Mouse (Mus musculus) natural killer cell, adult 2 months (primary cell): ENCODE data around the gene Gm21860.
"Not testable (repeated sequence)": the region's sequence is repeated elsewhere in the genome, so short reads cannot be mapped to it uniquely, and the experiment has no call there.

Source experiments
- DNase-seq, 2 experiments: peaks; one replicate each; pipeline ENCODE4 v3.0.0; 2022; ENCODE audit warnings: low spot score in 2 of 2

The Gm21860 gene

GRCm38 (mm10) chrY:90732101-90732542, 22.5 kb downstream of the Gm21860 start:
- DNase-seq = peak in 1 of 2 experiments; percentile 34

GRCm38 (mm10) chrY:90731593-90731955, 23.0 kb downstream of the Gm21860 start:
- not testable (repeated sequence) for DNase-seq

GRCm38 (mm10) chrY:90730908-90731592, 23.6 kb downstream of the Gm21860 start:
- DNase-seq = peak in 1 of 2 experiments; percentile 46

- peak in 1 of 2 experiments; percentile 42 for DNase-seq
These were observed 24.8 kb downstream of the Gm21860 start for GRCm38 (mm10) chrY:90729816-90730303.

GRCm38 (mm10) chrY:90728905-90729256, 25.7 kb downstream of the Gm21860 start:
- not testable (repeated sequence) for DNase-seq

- not testable (repeated sequence) for DNase-seq
These were observed 26.2 kb downstream of the Gm21860 start for GRCm38 (mm10) chrY:90728251-90728904.

- not testable (repeated sequence) for DNase-seq
These were observed 27.3 kb downstream of the Gm21860 start for GRCm38 (mm10) chrY:90727121-90727908.

- not testable (repeated sequence) for DNase-seq
These were observed 28.7 kb downstream of the Gm21860 start for GRCm38 (mm10) chrY:90725701-90726451.

- not testable (repeated sequence) for DNase-seq
These were observed 29.5 kb downstream of the Gm21860 start for GRCm38 (mm10) chrY:90725166-90725565.

GRCm38 (mm10) chrY:90724014-90724709, 30.5 kb downstream of the Gm21860 start:
- peak in 1 of 2 experiments; percentile 67 for DNase-seq

GRCm38 (mm10) chrY:90723336-90723987, 31.2 kb downstream of the Gm21860 start:
- peak in 1 of 2 experiments; percentile 30 for DNase-seq

- not testable (repeated sequence) for DNase-seq
These were observed 34.1 kb downstream of the Gm21860 start for GRCm38 (mm10) chrY:90720505-90720904.

GRCm38 (mm10) chrY:90719403-90720232, 35.0 kb downstream of the Gm21860 start:
- not testable (repeated sequence) for DNase-seq

- peak in 1 of 2 experiments; percentile 64 for DNase-seq
These were observed 35.8 kb downstream of the Gm21860 start for GRCm38 (mm10) chrY:90718583-90719402.

GRCm38 (mm10) chrY:90718021-90718420, 36.6 kb downstream of the Gm21860 start:
- DNase-seq = not testable (repeated sequence)

- DNase-seq = not testable (repeated sequence)
These were observed 37.1 kb downstream of the Gm21860 start for GRCm38 (mm10) chrY:90717496-90717895.
